Mouse (Mus musculus) stomach, embryonic 14.5 days (tissue): ENCODE data around the gene Focad. TPM values are rescaled to one million over a fixed set of nuclear protein-coding genes. Genes with fewer than 3 reads are reported as not detected.

Experiments used
- ATAC-seq: fragments of 200-750 bp; cut with Nextera tagmentation; 2 replicates; pipeline ENCODE4 v1.8.0; 2017; ENCODE audit warnings: low read depth, moderate TSS enrichment; ENCODE audit not compliant: insufficient number of reproducible peaks, insufficient read depth, low FRiP score
- H3K27ac ChIP-seq: fragments of 300-500 bp; sonication (generic); 2 replicates; pipeline ENCODE4 v1.5.1; 2014; ENCODE audit warnings: mild to moderate bottlenecking, low read length, moderate library complexity, mixed read lengths
- H3K27me3 ChIP-seq: fragments of 300-500 bp; sonication (generic); 2 replicates; pipeline ENCODE4 v1.6.1; 2014; ENCODE audit warnings: low read length, control low read depth, mixed read lengths; ENCODE audit not compliant: control insufficient read depth, insufficient read depth
- H3K36me3 ChIP-seq: fragments of 300-500 bp; sonication (generic); 2 replicates; pipeline ENCODE4 v1.6.1; 2014; ENCODE audit warnings: mild to moderate bottlenecking, control low read depth, low read length, moderate library complexity, mixed read lengths; ENCODE audit not compliant: control insufficient read depth, insufficient read depth
- H3K4me1 ChIP-seq: fragments of 300-500 bp; sonication (generic); 2 replicates; pipeline ENCODE4 v1.6.1; 2014; ENCODE audit warnings: low read length, control low read depth, mixed read lengths; ENCODE audit not compliant: control insufficient read depth, insufficient read depth
- H3K4me2 ChIP-seq: fragments of 300-500 bp; sonication (generic); replicated peaks from 2 replicates; pipeline ENCODE4 v1.6.1; 2014; ENCODE audit warnings: low read depth, low read length, control low read depth
- H3K4me3 ChIP-seq: fragments of 300-500 bp; sonication (generic); 2 replicates; pipeline ENCODE4 v1.5.1; 2014; ENCODE audit warnings: low read depth, low read length, control low read depth
- H3K9ac ChIP-seq: fragments of 300-500 bp; sonication (generic); replicated peaks from 2 replicates; pipeline ENCODE4 v1.6.1; 2014; ENCODE audit warnings: low read depth, mild to moderate bottlenecking, control low read depth, low read length, moderate library complexity, mixed read lengths
- H3K9me3 ChIP-seq: fragments of 300-500 bp; sonication (generic); 2 replicates; pipeline ENCODE4 v1.6.1; 2016; ENCODE audit warnings: low read depth, low read length, control low read depth; ENCODE audit not compliant: control insufficient read depth
- WGBS: fragments of 180-500 bp; shearing (Covaris S2); extraction: QIAGEN DNeasy Blood & Tissue Kit; methylation state at CpG from one replicate; pipeline ENCODE4 v1.1.7; 2014; 5-methylcytosine and 5-hydroxymethylcytosine counted together
- polyA plus RNA-seq: library from polyadenylated mRNA; unstranded; fragments of >200 nt; fragmentation: Nextera tagmentation; extraction: Ambion mirVana; gene quantifications from 2 replicates; pipeline ENCODE4 v1.2.1, GENCODE M21; 2014

Gene Focad
- polyA plus RNA-seq, 1 experiment from 2014 or later = 16.3 TPM

- Histone ChIP-seq H3K36me3 (no peaks in the 10 kb centered on the region), H3K4me2 (no peak overlapping the region), H3K9me3 (no peaks in the 10 kb centered on the region), H3K9ac (no peak overlapping the region), H3K4me1 (no peaks in the 10 kb centered on the region), H3K27ac (no peak overlapping the region), H3K4me3 (no peak overlapping the region), H3K27me3 (no peaks in the 10 kb centered on the region)
- ATAC-seq = no peak
- WGBS = 69% methylated on average over 3 of the region's 3 CpGs
Observed at GRCm38 (mm10) chr4:88314898-88315297, 220.5 kb downstream of the Focad start.

- no peak for ATAC-seq
- no peaks in the 10 kb centered on the region for H3K36me3 ChIP-seq
- H3K27ac ChIP-seq = no peak overlapping the region
- no peak overlapping the region for H3K4me3 ChIP-seq
- H3K27me3 ChIP-seq = no peaks in the 10 kb centered on the region
- H3K9ac ChIP-seq = no peak overlapping the region
- WGBS = 63% methylated on average over 1 of the region's 1 CpGs
- no peaks in the 10 kb centered on the region for H3K9me3 ChIP-seq
- H3K4me2 ChIP-seq = no peak overlapping the region
- no peaks in the 10 kb centered on the region for H3K4me1 ChIP-seq
Observed at GRCm38 (mm10) chr4:88320067-88320466, 225.6 kb downstream of the Focad start.

DNA sequence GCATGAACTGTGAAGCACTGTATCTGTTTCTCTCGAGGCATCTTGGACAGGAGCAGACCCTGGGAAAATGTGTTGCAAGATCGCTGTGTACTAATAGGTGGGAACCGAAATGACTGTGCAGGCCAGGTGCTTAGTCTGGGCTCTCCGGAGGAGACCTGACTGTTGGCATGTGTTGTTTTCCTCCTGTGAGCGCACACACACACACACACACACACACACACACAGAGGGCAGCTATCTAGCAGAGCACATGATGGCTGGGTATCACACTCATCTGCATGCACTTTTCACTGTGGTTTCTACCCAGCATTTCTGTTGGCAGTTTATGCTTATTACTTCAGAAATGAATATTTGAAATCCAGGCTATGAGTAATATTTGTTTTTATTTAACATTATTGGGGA is 231.0 kb downstream of the Focad start:
- H3K4me1 ChIP-seq = no peaks in the 10 kb centered on the region
- H3K27ac ChIP-seq = no peak overlapping the region
- no peaks in the 10 kb centered on the region for H3K9me3 ChIP-seq
- H3K4me2 ChIP-seq = no peak overlapping the region
- H3K27me3 ChIP-seq = no peaks in the 10 kb centered on the region
- no peak overlapping the region for H3K4me3 ChIP-seq
- ATAC-seq = no peak
- H3K9ac ChIP-seq = no peak overlapping the region
- H3K36me3 ChIP-seq = no peaks in the 10 kb centered on the region
- WGBS = 88% methylated on average over 5 of the region's 5 CpGs

DNA sequence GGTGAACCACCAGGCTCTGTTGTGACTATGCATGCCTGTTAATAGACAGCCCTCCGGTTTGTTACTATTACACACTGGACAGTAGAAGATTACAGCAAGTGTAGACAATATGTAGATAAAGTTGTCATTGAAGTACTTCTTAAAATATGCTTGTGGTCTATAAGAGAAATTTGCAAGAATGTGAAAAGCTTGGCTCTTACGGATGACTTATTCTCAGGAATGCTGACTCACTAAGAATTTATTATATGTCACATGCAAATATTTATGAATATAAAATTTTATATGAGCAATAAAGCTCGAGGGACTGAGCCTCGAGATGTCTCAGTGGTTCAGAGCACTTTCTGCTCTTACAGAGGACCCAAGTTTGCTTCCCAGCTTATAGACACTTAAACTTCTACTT is 240.1 kb downstream of the Focad start:
- H3K9ac ChIP-seq = no peak overlapping the region
- H3K36me3 ChIP-seq = no peaks in the 10 kb centered on the region
- no peak overlapping the region for H3K4me2 ChIP-seq
- H3K4me3 ChIP-seq = no peak overlapping the region
- H3K27ac ChIP-seq = no peak overlapping the region
- no peaks in the 10 kb centered on the region for H3K4me1 ChIP-seq
- WGBS = 67% methylated on average over 4 of the region's 4 CpGs
- H3K27me3 ChIP-seq = no peaks in the 10 kb centered on the region
- H3K9me3 ChIP-seq = no peaks in the 10 kb centered on the region
- no peak for ATAC-seq

- 80% methylated on average over 2 of the region's 2 CpGs for WGBS
- Histone ChIP-seq H3K9ac (no peak overlapping the region), H3K36me3 (no peaks in the 10 kb centered on the region), H3K4me2 (no peak overlapping the region), H3K9me3 (no peaks in the 10 kb centered on the region), H3K27me3 (no peaks in the 10 kb centered on the region), H3K27ac (no peak overlapping the region), H3K4me1 (no peaks in the 10 kb centered on the region), H3K4me3 (no peak overlapping the region)
- ATAC-seq = no peak
Observed at GRCm38 (mm10) chr4:88336753-88337152, 242.3 kb downstream of the Focad start.

- no peak overlapping the region for H3K4me3 ChIP-seq
- H3K27ac ChIP-seq = peak overlapping the region; percentile 6; the same call in 1 of the 2 replicates
- no peaks in the 10 kb centered on the region for H3K27me3 ChIP-seq
- no peaks in the 10 kb centered on the region for H3K9me3 ChIP-seq
- no peak for ATAC-seq
- no peaks in the 10 kb centered on the region for H3K4me1 ChIP-seq
- WGBS = 32% methylated on average over 2 of the region's 2 CpGs
- no peak overlapping the region for H3K9ac ChIP-seq
- H3K4me2 ChIP-seq = no peak overlapping the region
- no peaks in the 10 kb centered on the region for H3K36me3 ChIP-seq
Observed at GRCm38 (mm10) chr4:88337365-88337764, 242.9 kb downstream of the Focad start.

DNA sequence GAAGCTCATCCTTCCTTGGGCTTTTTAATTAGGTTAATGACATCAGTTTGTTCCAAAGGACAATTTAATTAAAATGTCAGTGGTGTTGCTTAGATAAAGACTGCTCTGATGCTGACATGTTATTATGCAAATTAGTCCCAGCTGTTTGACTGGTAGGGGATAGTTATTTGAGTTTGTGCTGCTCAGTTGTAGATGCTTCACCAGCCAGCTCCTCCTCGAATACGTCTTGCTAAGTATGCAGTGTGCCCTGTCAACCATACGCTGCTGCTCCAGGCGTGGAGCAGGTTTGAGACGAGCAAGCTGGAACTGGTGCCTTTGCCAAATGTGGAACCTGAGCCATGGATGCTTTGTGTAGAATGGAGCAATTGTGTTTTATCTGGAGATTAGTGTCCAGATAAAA is 243.7 kb downstream of the Focad start:
- Histone ChIP-seq H3K4me3 (no peak overlapping the region), H3K27ac (no peak overlapping the region), H3K9me3 (no peaks in the 10 kb centered on the region), H3K27me3 (no peaks in the 10 kb centered on the region), H3K36me3 (no peaks in the 10 kb centered on the region), H3K4me2 (no peak overlapping the region), H3K9ac (no peak overlapping the region), H3K4me1 (no peaks in the 10 kb centered on the region)
- ATAC-seq = no peak
- 54% methylated on average over 5 of the region's 5 CpGs for WGBS

DNA sequence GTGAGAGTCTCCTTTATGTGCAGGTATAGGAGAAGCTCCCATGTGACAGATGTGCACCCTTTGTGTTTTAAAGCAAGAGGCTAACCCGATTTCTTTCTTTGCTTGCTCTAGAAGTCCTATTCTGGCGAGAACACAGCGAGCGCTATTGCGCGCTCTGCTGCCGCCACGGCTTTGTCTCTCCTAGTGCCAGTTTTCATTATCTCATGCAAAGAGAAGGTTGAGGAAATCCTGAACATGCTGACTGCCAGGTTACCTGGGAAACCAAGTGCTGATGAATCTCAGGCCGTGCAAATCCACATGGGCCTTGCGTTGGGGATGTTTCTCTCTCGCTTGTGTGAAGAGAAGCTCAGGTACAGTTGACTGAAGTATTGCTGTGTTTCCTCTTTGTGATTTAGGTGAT is 250.0 kb downstream of the Focad start:
- H3K27me3 ChIP-seq = no peaks in the 10 kb centered on the region
- ATAC-seq = no peak
- no peak overlapping the region for H3K4me2 ChIP-seq
- H3K4me1 ChIP-seq = no peaks in the 10 kb centered on the region
- no peaks in the 10 kb centered on the region for H3K9me3 ChIP-seq
- no peak overlapping the region for H3K27ac ChIP-seq
- no peaks in the 10 kb centered on the region for H3K36me3 ChIP-seq
- no peak overlapping the region for H3K4me3 ChIP-seq
- no peak overlapping the region for H3K9ac ChIP-seq
- 92% methylated on average over 11 of the region's 11 CpGs for WGBS

DNA sequence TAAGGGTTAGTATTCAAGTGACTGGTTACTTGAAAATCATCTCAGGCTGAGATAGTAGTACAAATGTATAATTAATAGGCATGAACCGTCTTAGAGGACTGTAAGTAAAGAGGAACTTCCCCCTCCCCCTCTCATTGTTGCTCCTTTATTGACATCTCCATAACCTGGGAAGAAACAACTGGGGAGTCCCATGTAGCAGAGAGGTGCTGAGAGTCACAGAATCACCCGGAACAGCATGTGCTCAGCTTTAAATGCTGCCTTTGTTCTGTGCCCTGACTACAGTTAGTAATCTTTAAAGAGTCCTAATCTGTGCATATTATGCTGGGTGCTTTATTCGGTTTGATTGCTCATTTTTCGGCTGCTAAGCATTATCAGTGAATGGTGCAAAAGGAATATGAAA is 250.6 kb downstream of the Focad start:
- ATAC-seq = no peak
- no peaks in the 10 kb centered on the region for H3K36me3 ChIP-seq
- 65% methylated on average over 4 of the region's 4 CpGs for WGBS
- no peak overlapping the region for H3K4me2 ChIP-seq
- H3K9me3 ChIP-seq = no peaks in the 10 kb centered on the region
- H3K27me3 ChIP-seq = no peaks in the 10 kb centered on the region
- no peak overlapping the region for H3K4me3 ChIP-seq
- H3K4me1 ChIP-seq = no peaks in the 10 kb centered on the region
- no peak overlapping the region for H3K9ac ChIP-seq
- H3K27ac ChIP-seq = no peak overlapping the region
